Mouse (Mus musculus) embryonic fibroblast, embryonic 13.5 days (primary cell): ENCODE data around the gene Sox30. TPM values are rescaled to one million over a fixed set of nuclear protein-coding genes. Genes with fewer than 3 reads are reported as not detected.
A peak's percentile ranks its signal among the peaks of the same experiment; 100 is the strongest.

ENCODE experiments used
- H3K27ac ChIP-seq: 2 replicates; pipeline ENCODE4 v1.5.1; 2012; ENCODE audit warnings: low read length, control low read depth, inconsistent platforms; ENCODE audit not compliant: insufficient read depth
- H3K4me1 ChIP-seq: 2 replicates; pipeline ENCODE4 v1.6.1; 2011; ENCODE audit warnings: low read length; ENCODE audit not compliant: control insufficient read depth, insufficient read depth
- H3K4me3 ChIP-seq: 2 replicates; pipeline ENCODE4 v1.5.1; 2011; ENCODE audit warnings: mild to moderate bottlenecking, control low read depth, low read length; ENCODE audit not compliant: insufficient read depth
- CTCF ChIP-seq: IDR thresholded peaks from 2 replicates; pipeline ENCODE4 v1.5.1; 2011; ENCODE audit warnings: mild to moderate bottlenecking, control low read depth, low read length, moderate library complexity, borderline replicate concordance; ENCODE audit not compliant: insufficient read depth
- POLR2A ChIP-seq: IDR thresholded peaks from 2 replicates; pipeline ENCODE4 v1.6.1; 2011; ENCODE audit warnings: low read depth, mild to moderate bottlenecking, control low read depth, low read length, moderate library complexity
- polyA plus RNA-seq: library from polyadenylated mRNA; stranded (reverse); fragments of >200 nt; gene quantifications from 2 replicates; pipeline ENCODE4 v1.2.4, GENCODE M21; 2011; ENCODE audit warnings: low read depth; ENCODE audit not compliant: missing spikeins, insufficient read length

The Sox30 gene
- polyA plus RNA-seq: not detected in 2 replicates

GRCm38 (mm10) chr11:45979946-45980892, at the start of gene Sox30:
Sox30 (plus strand) TSS chr11:45980310.
- peak within 1 kb of the TSS; percentile 4; the same call in 1 of the 2 replicates for H3K4me3 ChIP-seq
- peak; percentile 44; the same call in 1 of the 2 replicates for TF ChIP-seq POLR2A
- TF ChIP-seq CTCF: no peak
- H3K27ac ChIP-seq: no peak within 1 kb of the TSS
- no peaks in the 10 kb centered on the region for H3K4me1 ChIP-seq

DNA sequence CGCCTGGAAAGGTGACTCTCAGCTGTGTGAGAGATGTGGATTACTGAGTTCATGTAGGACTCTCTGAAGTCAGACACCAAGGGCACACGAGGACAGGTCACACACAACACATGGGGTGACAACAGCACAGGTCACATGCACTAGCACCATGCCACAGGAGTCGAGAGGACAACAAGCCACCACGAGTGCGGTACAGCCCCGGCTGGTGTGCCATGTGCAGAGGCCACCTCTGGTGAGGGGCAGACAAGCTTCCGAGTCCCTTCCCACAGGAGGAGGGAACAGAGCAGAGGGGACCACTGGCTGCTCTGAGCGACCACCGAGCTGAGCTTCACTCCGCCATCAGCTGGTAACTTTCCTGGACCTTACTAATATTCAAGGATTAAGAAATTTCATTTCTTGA, 47.3 kb upstream of the Sox30 start:
- H3K4me1 ChIP-seq: no peaks in the 10 kb centered on the region
- H3K27ac ChIP-seq: no peak overlapping the region
- H3K4me3 ChIP-seq: no peak overlapping the region
- no peak for TF ChIP-seq CTCF
- no peak for TF ChIP-seq POLR2A

- Histone ChIP-seq H3K27ac (no peak overlapping the region), H3K4me1 (no peaks in the 10 kb centered on the region), H3K4me3 (no peak overlapping the region)
- no peak for TF ChIP-seq POLR2A
Observed at GRCm38 (mm10) chr11:45937478-45937877, 42.6 kb upstream of the Sox30 start.

GRCm38 (mm10) chr11:45938917-45939316, 41.2 kb upstream of the Sox30 start:
- TF ChIP-seq POLR2A: no peak
- no peak for TF ChIP-seq CTCF
- no peak overlapping the region for H3K27ac ChIP-seq
- no peak overlapping the region for H3K4me3 ChIP-seq
- H3K4me1 ChIP-seq: peaks cover 5% of the 10 kb centered on the region

DNA sequence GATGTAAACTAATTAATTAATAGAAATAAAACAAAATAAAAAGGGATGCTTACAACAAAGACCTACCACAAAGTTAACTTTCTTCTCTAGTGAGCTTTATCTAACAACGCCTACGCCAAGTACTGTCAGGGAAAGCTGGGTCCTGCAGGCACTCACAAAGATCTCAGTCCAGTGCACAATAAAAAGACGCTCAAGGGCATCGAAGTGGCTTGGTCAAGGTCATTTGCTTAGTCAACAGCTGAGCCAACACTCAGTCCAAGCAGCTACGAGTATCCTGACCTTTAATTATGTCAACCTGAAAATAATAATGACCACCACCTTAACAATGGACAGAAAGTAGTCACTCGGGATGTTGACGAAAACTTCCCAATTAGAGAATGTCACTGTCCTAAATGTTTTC, 37.8 kb upstream of the Sox30 start:
- H3K4me1 ChIP-seq: peaks cover 5% of the 10 kb centered on the region
- TF ChIP-seq POLR2A: no peak
- no peak for TF ChIP-seq CTCF
- H3K4me3 ChIP-seq: no peak overlapping the region
- H3K27ac ChIP-seq: no peak overlapping the region

- Histone ChIP-seq H3K4me3 (peak overlapping the region; percentile 84), H3K27ac (no peak overlapping the region), H3K4me1 (peaks cover 5% of the 10 kb centered on the region)
- TF ChIP-seq POLR2A (no peak), CTCF (no peak)
Observed at GRCm38 (mm10) chr11:45943108-45943705, 36.9 kb upstream of the Sox30 start.

DNA sequence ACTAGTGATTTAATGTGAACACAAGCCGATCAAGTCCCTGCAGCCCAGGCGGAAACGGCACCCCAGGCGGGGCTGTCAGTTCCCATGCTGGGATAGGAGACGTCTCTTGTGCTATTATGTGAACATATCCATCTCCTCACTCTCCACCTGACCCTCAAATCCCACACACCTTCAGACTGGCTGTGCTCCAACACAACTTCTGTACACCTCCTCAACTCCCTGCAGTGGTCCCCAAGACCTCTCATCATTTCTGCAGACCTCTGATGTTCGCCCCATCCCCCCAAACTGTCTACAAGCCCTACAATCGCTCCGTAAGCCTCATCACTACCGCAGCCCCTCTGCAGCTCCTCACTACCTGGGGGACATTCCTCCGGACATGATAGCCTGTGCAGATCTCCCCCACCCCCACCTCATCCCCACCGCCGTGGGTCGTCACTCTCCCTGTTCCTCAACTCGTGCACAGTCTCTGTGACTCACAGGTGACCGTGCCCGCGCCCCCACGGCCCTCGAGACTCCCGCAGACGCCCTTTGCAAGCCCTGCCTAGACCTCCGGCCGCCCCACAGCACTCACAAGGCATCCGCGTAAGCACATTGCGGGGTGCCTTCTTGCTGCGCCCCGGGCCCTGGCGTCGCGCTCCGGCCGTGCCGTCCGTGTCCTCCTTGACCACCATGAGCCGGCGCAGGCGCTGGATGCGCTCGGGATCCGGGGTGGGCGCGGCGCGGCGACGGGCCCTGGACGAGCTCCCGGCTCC, 36.0 kb upstream of the Sox30 start:
- no peak for TF ChIP-seq POLR2A
- TF ChIP-seq CTCF: no peak
- Histone ChIP-seq H3K27ac (no peak overlapping the region), H3K4me3 (peak overlapping the region; percentile 84)

DNA sequence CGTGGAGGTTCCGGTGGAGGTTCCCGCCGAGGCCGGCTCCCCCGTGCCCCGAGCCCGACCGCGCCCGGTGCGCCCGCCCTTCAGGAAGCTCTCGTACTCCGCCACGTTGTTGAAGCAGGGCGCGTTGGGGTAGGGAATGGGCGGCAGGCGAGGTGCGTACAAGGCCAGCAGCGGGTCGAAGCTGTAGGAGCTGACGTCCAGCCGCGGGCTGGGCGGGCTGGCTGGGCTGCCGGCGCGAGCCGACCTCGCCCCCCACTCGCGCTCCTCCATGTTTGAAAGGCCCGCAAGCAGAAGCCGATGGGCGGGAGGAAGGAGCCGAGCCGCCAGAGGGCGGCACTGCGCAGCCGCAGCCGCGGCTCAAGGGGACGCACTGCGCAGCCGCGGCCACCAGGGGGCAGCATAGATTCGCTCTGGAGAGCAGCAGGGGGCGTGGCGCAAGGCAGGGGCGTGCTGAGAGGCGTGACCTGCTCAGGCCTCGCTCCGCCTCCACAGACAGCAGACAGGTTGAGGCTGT, 35.4 kb upstream of the Sox30 start, which contains the start of gene Lsm11:
TSS of gene Lsm11 (minus strand) at position 293 of the 514 bp plus-strand sequence.
- Histone ChIP-seq H3K4me1 (peaks cover 5% of the 10 kb centered on the region), H3K27ac (no peak within 1 kb of the TSS), H3K4me3 (peak within 1 kb of the TSS; percentile 84)
- TF ChIP-seq CTCF (peak; percentile 98), POLR2A (no peak; the same call in 1 of the 2 replicates)

More for the DNA sequence above, 36.0 kb upstream of the Sox30 start:
- H3K4me1 ChIP-seq: peaks cover 5% of the 10 kb centered on the region

DNA sequence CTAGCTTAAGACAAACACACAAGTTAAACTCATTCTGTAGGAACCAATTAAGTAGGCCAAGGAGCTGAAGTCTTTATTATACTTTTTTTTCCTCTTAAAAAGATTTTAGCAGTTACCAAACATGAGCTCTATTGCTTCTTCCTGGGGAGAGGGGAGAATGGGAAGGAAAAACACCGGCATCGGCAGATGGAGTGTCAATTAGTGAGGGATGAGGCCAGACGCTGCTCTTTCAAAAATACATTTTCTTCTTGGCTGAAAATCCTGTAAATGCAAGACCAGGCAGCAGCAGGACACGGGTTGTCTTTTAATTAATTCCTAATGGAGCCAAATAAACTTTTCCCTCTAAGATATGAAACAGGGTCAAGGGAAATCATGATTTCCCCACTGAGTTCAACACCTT, 33.3 kb upstream of the Sox30 start:
- H3K4me1 ChIP-seq: peaks cover 5% of the 10 kb centered on the region
- H3K4me3 ChIP-seq: no peak overlapping the region
- H3K27ac ChIP-seq: no peak overlapping the region
- TF ChIP-seq POLR2A (no peak), CTCF (no peak)

DNA sequence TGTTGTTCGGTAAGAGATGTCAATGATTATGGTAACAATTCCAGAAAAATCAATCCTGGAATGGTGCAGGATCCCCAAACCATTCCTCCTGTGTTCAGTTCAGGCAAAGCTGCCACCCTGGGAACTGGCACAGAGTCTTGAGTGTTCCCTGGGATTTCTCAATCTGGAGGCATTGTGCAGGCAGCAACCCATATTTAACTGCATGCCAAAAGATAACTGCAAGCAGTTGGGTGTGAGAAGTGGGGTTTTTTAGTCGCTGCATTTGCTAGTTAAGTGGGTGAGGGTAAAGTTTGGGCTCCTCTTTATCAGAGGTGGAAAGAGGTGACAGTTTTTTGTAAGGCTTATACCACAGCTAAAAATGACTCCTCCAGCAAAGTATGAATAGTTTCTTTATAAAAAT, 32.6 kb upstream of the Sox30 start:
- Histone ChIP-seq H3K27ac (no peak overlapping the region), H3K4me1 (peaks cover 5% of the 10 kb centered on the region), H3K4me3 (no peak overlapping the region)
- TF ChIP-seq POLR2A (no peak), CTCF (no peak)
